Mouse (Mus musculus) left cerebral cortex, adult 9 months (tissue): ENCODE measurements around the gene Vmn1r14.
A peak's percentile ranks its signal among the peaks of the same experiment; 100 is the strongest.
"Not testable (repeated sequence)": the region's sequence is repeated elsewhere in the genome, so short reads cannot be mapped to it uniquely, and the experiment has no call there.

Experiments used
- DNase-seq, 2 experiments: peaks; one replicate each; pipeline ENCODE4 v3.0.0; 2022; ENCODE audit warnings: low spot score in 2 of 2

Gene Vmn1r14

GRCm38 (mm10) chr6:57231386-57231785, at the start of gene Vmn1r14:
TSS of gene Vmn1r14 (plus strand) at chr6:57231686.
- no peak for DNase-seq

DNA sequence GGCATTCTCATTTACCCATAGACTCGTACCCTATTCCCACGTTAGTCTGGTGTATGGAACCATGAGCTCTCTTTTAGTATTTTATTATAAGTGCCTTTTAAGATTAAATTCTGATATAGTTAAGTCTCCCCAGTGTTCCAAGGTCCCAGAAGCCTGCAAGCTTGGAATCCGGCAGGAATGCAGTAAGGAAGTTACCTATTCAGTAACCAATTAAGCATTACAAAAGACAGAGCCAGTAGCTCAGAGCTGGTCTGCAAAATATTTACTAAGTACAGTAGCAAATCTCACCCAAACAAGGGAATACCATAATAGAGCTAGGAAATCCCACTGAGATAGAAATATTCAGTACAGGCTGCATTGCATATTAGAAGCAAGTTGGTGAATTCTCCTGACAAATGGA, 41.5 kb upstream of the Vmn1r14 start:
- not testable (repeated sequence) for DNase-seq

- not testable (repeated sequence) for DNase-seq
Measured at GRCm38 (mm10) chr6:57202990-57203389, 28.5 kb upstream of the Vmn1r14 start, which contains the start of gene Vmn1r13. TSS of gene Vmn1r13 (plus strand) at chr6:57203290.

- DNase-seq: no peak
Measured at GRCm38 (mm10) chr6:57257652-57258051, 26.2 kb downstream of the Vmn1r14 start, which contains the start of gene Vmn1r15. TSS of gene Vmn1r15 (plus strand) at chr6:57257952.

DNA sequence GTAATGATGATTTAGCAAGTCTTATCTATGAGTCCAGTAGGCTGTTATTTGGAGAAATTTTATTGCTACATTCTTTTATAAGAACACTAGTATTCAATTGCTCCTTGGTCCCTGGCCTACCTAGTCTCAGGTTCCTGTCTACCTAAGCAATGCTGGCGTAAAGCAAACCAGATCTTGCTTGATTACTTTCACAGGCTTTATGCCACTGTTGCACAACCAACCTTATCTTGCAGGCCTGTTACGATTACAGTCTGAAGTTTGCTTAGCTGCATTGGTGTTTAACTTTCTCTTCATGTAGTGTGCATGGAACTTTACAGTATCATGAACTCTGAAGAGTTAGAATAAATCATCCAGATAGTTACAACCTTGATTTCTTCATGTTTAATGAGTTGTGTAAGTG, 29.5 kb downstream of the Vmn1r14 start:
- DNase-seq: no peak

DNA sequence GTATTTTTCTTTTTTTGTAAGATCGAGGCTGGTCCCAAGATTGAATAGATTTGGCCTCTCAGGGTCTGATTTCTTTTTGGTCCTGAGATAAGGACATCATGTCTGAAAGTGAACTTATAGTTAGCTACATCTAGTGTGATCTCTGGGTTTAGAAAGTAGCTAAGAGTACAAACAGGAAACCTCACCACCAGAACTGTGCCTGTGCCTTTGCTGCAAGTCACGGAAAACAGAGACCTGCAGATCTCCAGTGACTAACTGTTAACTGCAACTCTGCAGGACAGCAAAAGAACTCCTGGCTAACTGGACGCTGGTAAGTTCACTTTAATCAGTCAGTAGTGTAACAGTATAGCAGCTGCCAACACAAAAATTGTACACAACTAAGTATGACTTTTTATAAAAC, 40.4 kb downstream of the Vmn1r14 start:
- DNase-seq: no peak

DNA sequence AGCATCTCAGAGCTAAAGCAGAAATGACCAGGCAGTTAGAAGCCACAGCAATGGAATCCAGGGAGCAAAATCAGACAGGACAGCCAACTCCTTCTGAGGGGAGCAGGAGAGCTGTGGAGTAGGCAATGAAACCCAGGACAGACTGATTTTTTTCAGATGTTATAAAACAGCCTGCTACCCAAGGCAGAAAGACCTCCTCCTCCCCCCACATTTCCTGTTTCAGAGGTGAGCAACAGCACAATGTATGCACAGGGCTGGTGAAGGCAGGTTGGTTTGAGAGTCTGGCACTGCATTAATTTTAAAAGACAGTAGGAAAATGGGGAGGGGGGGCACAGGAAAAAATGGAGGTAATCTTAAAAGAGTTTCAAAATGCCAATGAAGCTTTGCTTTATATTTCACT, 41.0 kb downstream of the Vmn1r14 start:
- DNase-seq: no peak

DNA sequence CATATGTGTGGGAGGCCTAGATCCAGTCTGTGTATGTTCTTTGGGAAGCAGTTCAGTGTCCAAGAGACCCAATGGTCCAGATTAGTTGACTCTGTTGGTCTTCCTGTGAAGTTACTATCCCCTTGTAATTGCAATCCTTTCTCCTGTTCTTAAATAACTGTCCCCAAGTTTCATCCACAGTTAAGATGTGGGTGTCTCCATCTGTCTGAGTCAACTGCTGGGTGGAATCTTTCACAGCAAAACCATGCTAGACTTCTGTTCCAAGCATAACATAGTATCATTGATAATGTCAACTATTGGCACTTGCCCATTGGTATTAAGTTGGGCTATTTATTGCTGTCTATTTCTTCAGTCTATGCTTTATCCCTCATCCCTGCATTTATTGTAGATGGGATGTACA, 47.5 kb downstream of the Vmn1r14 start:
- DNase-seq: peak in 1 of 2 experiments; percentile 1
